Comparison of ENCODE assay signal across 15 mouse cellular contexts in the genomic region with DNA sequence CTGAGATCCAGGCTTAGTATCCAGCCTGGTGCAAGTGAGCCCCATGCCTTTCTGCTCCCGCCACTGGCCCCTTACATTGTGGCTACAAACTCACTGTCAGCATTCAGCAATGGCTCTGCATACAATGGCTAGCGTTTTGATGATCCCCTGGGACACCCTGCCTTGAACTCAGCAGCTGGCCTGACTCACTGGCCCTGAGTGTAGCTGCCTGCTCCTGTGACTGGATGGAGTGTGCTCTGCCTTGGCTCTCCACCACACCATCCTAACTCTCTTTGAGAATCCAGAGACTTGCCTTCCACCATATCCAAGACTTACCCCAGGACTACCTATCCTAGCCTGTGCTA. TPM values are rescaled to one million over a fixed set of nuclear protein-coding genes. Genes with fewer than 3 reads are reported as not detected.
A peak's percentile ranks its signal among the peaks of the same experiment; 100 is the strongest.
DNase-seq lines count a peak whose midpoint lies in the region; ATAC-seq and TF ChIP-seq lines count a peak whose summit lies in the region.
"Had no signal": no experiment of that assay in that cellular context is flagged by ENCODE, and none has a peak within 500 bp of the region (broad histone marks: within the 10 kb centered on the region; RNA-seq: fewer than 3 reads in every experiment).

No protein-coding gene starts in this region.

- no peaks in the 10 kb centered on the region for H3K36me3 ChIP-seq in hindbrain, embryonic 10.5 days
- no peaks in the 10 kb centered on the region for H3K36me3 ChIP-seq in hindbrain, embryonic 12.5 days
- no peaks in the 10 kb centered on the region for H3K36me3 ChIP-seq in lung, postnatal 0 days (ENCODE audit: insufficient read depth, low read length)
- 0 out of 2 replicates have a peak, but pooled peaks cover 5% of the 10 kb centered on the region for H3K36me3 ChIP-seq in embryonic facial prominence, embryonic 10.5 days (replicated peaks)
- no peaks in the 10 kb centered on the region for H3K36me3 ChIP-seq in stomach, embryonic 15.5 days
- H3K36me3 ChIP-seq: liver, embryonic 13.5 days had no signal

- 78% methylated on average over 2 of the region's 2 CpGs for WGBS in hindbrain, embryonic 10.5 days
- 68% methylated on average over 2 of the region's 2 CpGs for WGBS in hindbrain, embryonic 12.5 days
- 70% methylated on average over 2 of the region's 2 CpGs for WGBS in lung, postnatal 0 days
- 75% methylated on average over 2 of the region's 2 CpGs for WGBS in embryonic facial prominence, embryonic 10.5 days
- WGBS in stomach, embryonic 15.5 days: 73% methylated on average over 2 of the region's 2 CpGs

- no peak overlapping the region for H3K4me2 ChIP-seq in hindbrain, embryonic 12.5 days (replicated peaks)
- H3K4me2 ChIP-seq in lung, postnatal 0 days (replicated peaks; ENCODE audit: low read depth, low read length): no peak overlapping the region
- H3K4me2 ChIP-seq in stomach, embryonic 15.5 days: no peak overlapping the region
- H3K4me2 ChIP-seq: liver, embryonic 13.5 days; midbrain, embryonic 11.5 days had no signal

- no peak for TF ChIP-seq CTCF in lung, postnatal 0 days (IDR thresholded peaks at IDR 0.05)

- intact Hi-C loops in left cerebral cortex, postnatal 36 days (cut with DNase I): no loop called here
- intact Hi-C loops in left cerebral cortex, postnatal 14 days (cut with DNase I): no loop called here

- H3K4me1 ChIP-seq in hindbrain, embryonic 10.5 days (replicated peaks): peaks cover 59% of the 10 kb centered on the region
- H3K4me1 ChIP-seq in hindbrain, embryonic 12.5 days: peaks cover 27% of the 10 kb centered on the region
- H3K4me1 ChIP-seq in lung, postnatal 0 days (ENCODE audit: insufficient read depth, low read depth, low read length): peaks cover 47% of the 10 kb centered on the region
- H3K4me1 ChIP-seq in embryonic facial prominence, embryonic 10.5 days: peaks cover 49% of the 10 kb centered on the region
- H3K4me1 ChIP-seq in stomach, embryonic 15.5 days: peaks cover 31% of the 10 kb centered on the region

- peaks cover 12% of the 10 kb centered on the region for H3K9me3 ChIP-seq in hindbrain, embryonic 10.5 days
- H3K9me3 ChIP-seq in hindbrain, embryonic 12.5 days (replicated peaks): no peaks in the 10 kb centered on the region
- H3K9me3 ChIP-seq in lung, postnatal 0 days (ENCODE audit: low read length): no peaks in the 10 kb centered on the region
- peaks cover 12% of the 10 kb centered on the region; the same call in 1 of the 2 replicates for H3K9me3 ChIP-seq in embryonic facial prominence, embryonic 10.5 days
- H3K9me3 ChIP-seq in stomach, embryonic 15.5 days: no peaks in the 10 kb centered on the region
- H3K9me3 ChIP-seq: liver, embryonic 13.5 days had no signal

- DNase-seq in hindbrain, embryonic 10.5 days (ENCODE audit: low spot score): no peak
- DNase-seq in lung, postnatal 0 days (ENCODE audit: low spot score): no peak
- DNase-seq in lung, adult 18-20 months: no peak
- DNase-seq in embryonic facial prominence, embryonic 10.5 days (ENCODE audit: low spot score): no peak
- no peak for DNase-seq in left cerebral cortex, postnatal 36 days (ENCODE audit: low spot score in 2 of 2)
- no peak for DNase-seq in left cerebral cortex, postnatal 14 days (ENCODE audit: low spot score in 2 of 2)
- DNase-seq: cerebellum, postnatal 14 days; kidney, adult 2 months; liver, embryonic 13.5 days; thymus, postnatal 25 days had no signal

- no peak overlapping the region for H3K4me3 ChIP-seq in hindbrain, embryonic 10.5 days
- H3K4me3 ChIP-seq in hindbrain, embryonic 12.5 days: no peak overlapping the region
- H3K4me3 ChIP-seq in lung, postnatal 0 days (ENCODE audit: low read depth, low read length): no peak overlapping the region
- no peak overlapping the region for H3K4me3 ChIP-seq in embryonic facial prominence, embryonic 10.5 days
- H3K4me3 ChIP-seq in stomach, embryonic 15.5 days (replicated peaks): no peak overlapping the region
- H3K4me3 ChIP-seq: liver, embryonic 13.5 days; myocyte had no signal

- no peak overlapping the region for H3K9ac ChIP-seq in hindbrain, embryonic 12.5 days
- no peak overlapping the region for H3K9ac ChIP-seq in lung, postnatal 0 days (replicated peaks; ENCODE audit: low read depth)
- no peak overlapping the region for H3K9ac ChIP-seq in stomach, embryonic 15.5 days
- H3K9ac ChIP-seq: liver, embryonic 13.5 days had no signal

- TF ChIP-seq EP300 in lung, postnatal 0 days (IDR thresholded peaks at IDR 0.05): no peak

- H3K27ac ChIP-seq in hindbrain, embryonic 10.5 days: peak overlapping the region; percentile 69
- H3K27ac ChIP-seq in hindbrain, embryonic 12.5 days: no peak overlapping the region
- peak overlapping the region; percentile 66; the same call in 1 of the 2 replicates for H3K27ac ChIP-seq in lung, postnatal 0 days (ENCODE audit: low read length)
- H3K27ac ChIP-seq in embryonic facial prominence, embryonic 10.5 days (replicated peaks): 0 out of 2 replicates have a peak overlapping the region, but pooled peaks have one; percentile 10
- peak overlapping the region; percentile 90; the same call in 1 of the 2 replicates for H3K27ac ChIP-seq in stomach, embryonic 15.5 days
- H3K27ac ChIP-seq: liver, embryonic 13.5 days had no signal

- no peak for ATAC-seq in hindbrain, embryonic 12.5 days (ENCODE audit: low FRiP score)
- ATAC-seq in lung, postnatal 0 days: no peak
- ATAC-seq in stomach, embryonic 15.5 days (ENCODE audit: insufficient read depth, low FRiP score, low read depth): no peak
- ATAC-seq: Patski had no signal

- no peaks in the 10 kb centered on the region for H3K27me3 ChIP-seq in hindbrain, embryonic 10.5 days (ENCODE audit: insufficient read depth, poor library complexity, severe bottlenecking)
- no peaks in the 10 kb centered on the region for H3K27me3 ChIP-seq in hindbrain, embryonic 12.5 days
- no peaks in the 10 kb centered on the region for H3K27me3 ChIP-seq in lung, postnatal 0 days (replicated peaks; ENCODE audit: insufficient read depth, low read length)
- no peaks in the 10 kb centered on the region for H3K27me3 ChIP-seq in embryonic facial prominence, embryonic 10.5 days (replicated peaks; ENCODE audit: low read depth, poor library complexity, severe bottlenecking)
- no peaks in the 10 kb centered on the region for H3K27me3 ChIP-seq in stomach, embryonic 15.5 days (replicated peaks)
- H3K27me3 ChIP-seq: liver, embryonic 13.5 days; Patski had no signal

RNA-seq across cellular contexts. Expression of a gene that starts 19.4 kb away (rescaled TPM):
- polyA plus RNA-seq in hindbrain, embryonic 10.5 days (2016; fragmentation: Nextera tagmentation; extraction: Ambion mirVana): 14.0 and 14.3 TPM in 2 replicates
- polyA plus RNA-seq in hindbrain, embryonic 12.5 days (2016; fragmentation: Nextera tagmentation; extraction: Ambion mirVana): 16.5 and 18.9 TPM in 2 replicates
- polyA plus RNA-seq in lung, postnatal 0 days (2015; fragmentation: Nextera tagmentation; extraction: Ambion mirVana): 29.5 and 35.9 TPM in 2 replicates
- polyA plus RNA-seq in embryonic facial prominence, embryonic 10.5 days (2016; fragmentation: Nextera tagmentation; extraction: Ambion mirVana): 12.7 and 15.5 TPM in 2 replicates
- 19.6 and 21.8 TPM in 2 replicates for polyA plus RNA-seq in stomach, embryonic 15.5 days (2015; fragmentation: Nextera tagmentation; extraction: Ambion mirVana)
- total RNA-seq in left cerebral cortex, postnatal 36 days (2021): 10 to 100 TPM; 17.7 to 23.7 TPM
- 10 to 100 TPM; 18.8 to 21.6 TPM for total RNA-seq in left cerebral cortex, postnatal 14 days (2021)
